Mouse (Mus musculus): ENCODE results near the gene Tet3.

DNA sequence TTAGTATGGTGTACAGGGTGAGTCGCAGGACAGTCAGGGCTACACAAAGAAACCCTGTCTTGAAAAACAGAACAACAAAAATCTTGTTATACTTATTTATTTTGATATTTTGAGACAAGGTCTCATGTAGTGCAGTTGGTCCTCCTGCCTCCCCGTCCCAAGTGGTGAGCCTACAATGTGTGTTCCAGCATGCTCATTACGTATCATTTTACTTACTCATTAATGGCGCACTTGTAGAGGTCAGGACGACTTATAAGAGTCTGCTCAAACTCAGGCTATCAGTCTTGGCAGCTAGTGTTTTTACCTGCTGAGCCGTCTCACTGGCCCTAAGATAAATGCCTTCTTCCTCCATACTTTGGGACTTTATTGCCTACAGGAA, 48.3 kb upstream of the Tet3 start:
- TF ChIP-seq POLR2A (IDR thresholded peaks at IDR 0.05; ENCODE audit: borderline replicate concordance, low read depth, low read length): no peak
- no peak for TF ChIP-seq CTCF (IDR thresholded peaks at IDR 0.05; ENCODE audit: low read depth, low read length)
